Mouse (Mus musculus) kidney, postnatal 14 days (tissue): Measurements from ENCODE around the gene Hmgb1.
A peak's percentile ranks its signal among the peaks of the same experiment; 100 is the strongest.

Experiments
- DNase-seq: peaks from one replicate; pipeline ENCODE4 v3.0.0; 2022; ENCODE audit warnings: mixed read lengths

The Hmgb1 gene

GRCm38 (mm10) chr5:149184104-149184843, at the start of gene Hmgb1, which contains the start of gene Uspl1:
Hmgb1 (minus strand) TSS chr5:149184489.
Uspl1 (plus strand) TSS chr5:149184350.
- peak; percentile 99 for DNase-seq

DNA sequence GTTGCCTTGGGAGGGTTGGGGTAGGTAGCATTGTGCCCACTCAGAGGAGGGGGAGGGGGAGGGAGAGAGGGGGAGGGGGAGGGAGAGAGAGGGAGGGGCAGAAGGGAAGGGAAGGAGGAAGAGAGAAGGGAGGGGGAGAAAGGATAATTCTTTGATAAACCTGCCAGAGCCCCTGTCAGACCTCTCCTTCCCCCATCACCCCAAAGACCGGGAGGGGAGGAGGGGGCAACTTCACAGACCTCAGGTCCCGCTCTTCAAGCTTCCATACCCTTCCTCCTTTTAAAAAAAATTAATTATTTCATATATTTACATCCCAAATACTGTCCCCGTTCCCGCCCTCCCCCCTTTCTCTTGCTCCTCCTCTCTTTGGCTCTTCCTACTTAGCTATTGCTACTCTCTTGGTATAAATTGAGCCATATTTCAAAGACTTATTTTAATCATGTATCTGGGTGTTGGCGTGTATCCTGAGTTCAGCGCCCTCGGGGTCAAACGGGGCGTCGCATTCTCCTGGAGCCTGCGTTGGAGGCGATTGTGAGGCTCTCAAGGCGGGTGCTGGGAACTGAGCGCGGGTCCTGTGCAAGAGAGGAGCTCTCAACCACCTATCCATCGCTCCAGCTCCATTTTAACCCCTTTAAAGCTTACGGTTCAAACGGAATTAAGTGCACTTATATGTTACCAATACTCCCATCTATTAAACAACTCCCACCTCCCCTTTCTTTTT, 45.5 kb upstream of the Hmgb1 start:
- DNase-seq, result no peak

DNA sequence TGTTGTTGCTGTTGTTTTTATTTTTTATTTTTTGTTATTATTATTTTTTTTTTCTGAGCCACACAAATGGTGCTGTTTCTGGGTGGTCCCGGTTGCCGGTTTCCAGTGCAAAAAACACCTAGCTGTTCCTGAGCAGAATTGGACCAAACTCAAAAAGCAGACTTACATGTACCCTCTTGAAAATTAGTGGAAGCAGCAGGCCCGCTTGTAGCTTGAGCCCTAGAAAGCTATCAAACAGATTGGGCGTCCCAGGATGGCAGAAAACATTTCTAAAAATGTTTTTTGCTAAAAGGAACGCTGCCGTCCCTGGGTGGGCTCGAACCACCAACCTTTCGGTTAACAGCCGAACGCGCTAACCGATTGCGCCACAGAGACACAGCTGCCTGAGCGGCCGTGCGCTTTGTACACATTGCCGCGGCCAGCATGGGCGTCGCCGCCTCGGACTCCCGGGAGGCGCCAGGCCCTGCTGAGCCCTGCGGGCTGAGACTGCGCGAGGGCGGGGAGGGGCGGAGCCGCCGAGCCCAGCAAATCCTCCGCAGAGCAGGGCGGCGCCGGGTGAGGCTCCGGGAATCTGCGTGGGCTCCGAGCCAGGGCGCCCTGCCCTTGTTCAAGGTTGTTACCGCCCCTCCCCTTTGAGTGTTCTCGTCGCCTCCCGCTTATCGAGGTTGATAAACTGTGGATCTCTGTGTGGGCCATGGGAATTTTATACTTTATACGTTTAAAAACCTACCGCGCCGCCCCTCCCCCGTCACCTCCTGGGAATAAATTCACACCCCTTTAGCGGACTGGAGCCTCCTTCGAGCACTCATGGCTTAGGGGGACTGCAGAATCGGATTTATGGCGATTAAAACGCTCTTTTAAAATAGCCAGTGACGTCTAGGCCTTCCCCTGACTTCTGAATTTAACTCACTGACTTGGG, 44.7 kb upstream of the Hmgb1 start:
- peak; percentile 99 for DNase-seq

DNA sequence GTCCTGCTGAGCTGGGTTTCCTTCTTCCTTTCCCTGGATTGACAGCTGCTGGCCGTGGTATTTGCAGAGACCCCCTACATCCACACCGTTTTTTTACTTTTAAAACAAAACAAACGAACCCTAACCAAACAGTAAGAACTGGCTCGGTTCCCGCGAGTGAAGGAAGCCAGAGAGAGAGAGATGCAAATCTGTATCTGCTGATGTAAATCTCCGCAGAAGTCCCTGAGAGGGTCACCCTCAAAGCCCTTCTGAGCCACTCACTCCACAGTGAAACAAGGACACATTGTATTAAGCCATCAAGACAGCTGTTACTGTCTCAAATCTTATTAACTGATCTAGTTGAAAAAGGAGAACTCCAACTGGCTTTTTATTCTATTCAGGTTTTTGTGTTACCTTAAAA, 40.4 kb upstream of the Hmgb1 start:
- DNase-seq, result no peak

GRCm38 (mm10) chr5:149221355-149221754, 37.1 kb upstream of the Hmgb1 start:
- no peak for DNase-seq

DNA sequence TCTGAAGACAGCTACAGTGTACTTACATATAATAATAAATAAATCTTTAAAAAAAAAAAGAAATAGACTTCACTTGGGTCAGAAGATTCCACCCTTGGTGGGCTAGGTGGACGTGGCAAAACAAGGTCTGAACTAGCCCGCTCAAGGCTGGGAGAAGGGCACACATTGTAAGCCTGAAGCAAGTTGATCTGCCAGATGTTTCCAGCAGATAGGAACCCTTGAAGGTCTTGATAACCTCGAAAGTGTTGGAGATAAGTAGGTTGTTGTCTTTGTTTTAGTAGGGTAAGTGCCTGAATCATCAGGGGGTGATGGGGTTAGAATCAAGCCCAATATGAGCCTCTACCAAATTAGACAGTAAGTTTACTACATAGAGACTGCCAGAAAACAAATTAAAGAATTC, 35.2 kb upstream of the Hmgb1 start:
- DNase-seq, result no peak

- no peak for DNase-seq
Measured at GRCm38 (mm10) chr5:149217524-149218357, 33.5 kb upstream of the Hmgb1 start.

- no peak for DNase-seq
Measured at GRCm38 (mm10) chr5:149215540-149215939, 31.3 kb upstream of the Hmgb1 start.

DNA sequence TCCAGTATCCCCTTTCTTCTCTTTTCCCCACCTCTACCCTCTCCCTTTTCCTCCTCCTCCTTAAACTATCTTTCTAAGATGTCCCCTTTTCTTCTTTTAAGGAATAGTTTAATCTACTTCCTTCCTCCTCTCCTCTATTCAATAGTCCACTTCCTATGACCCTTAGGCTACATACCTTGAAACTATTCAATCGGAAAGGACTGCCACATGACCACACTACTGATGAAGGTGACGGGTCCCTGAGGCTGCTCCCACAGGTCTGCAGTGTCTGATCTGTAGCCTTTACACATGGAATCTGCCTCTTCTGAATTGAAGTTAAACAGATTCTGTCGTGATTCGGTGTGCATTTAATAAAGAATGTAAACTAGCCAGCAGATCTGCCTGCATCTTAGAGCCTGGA, 28.5 kb upstream of the Hmgb1 start:
- no peak for DNase-seq

DNA sequence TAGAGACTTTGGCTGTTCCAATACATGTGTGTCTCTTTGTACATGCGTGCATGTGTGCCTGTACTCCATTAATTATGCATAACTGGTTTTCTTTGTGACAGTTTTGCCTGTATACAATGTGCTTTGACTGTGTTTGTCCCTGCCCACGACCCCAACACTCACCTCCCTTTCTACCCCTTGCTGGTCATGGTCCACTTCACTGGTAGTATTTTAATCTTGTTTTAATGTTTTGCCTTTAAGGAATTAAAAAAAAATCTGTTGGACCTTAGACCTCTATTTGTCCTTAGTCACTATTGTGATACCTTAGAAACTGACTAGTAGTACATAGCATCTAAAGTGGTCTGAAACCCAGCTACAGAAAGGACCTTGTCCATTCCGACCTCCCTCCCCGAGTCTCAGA, 26.8 kb upstream of the Hmgb1 start:
- DNase-seq, result no peak

GRCm38 (mm10) chr5:149209328-149209727, 25.0 kb upstream of the Hmgb1 start:
- DNase-seq, result no peak

DNA sequence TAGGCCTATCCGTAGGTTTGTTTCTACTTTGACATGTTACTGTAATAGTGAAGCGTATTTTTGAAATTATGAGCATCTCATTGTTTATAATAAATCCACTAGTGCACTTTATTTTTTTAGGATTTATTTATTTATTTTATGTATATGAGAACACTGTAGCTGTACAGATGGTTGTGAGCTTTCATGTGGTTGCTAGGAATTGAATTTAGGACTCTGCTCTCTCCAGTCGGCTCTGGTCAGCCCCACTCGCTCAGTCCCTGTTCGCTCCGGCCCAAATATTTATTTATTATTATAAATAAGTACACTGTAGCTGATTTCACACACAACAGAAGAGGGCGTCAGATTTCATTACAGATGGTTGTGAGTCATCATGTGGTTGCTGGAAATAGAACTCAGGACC, 24.5 kb upstream of the Hmgb1 start:
- no peak for DNase-seq

GRCm38 (mm10) chr5:149207661-149208060, 23.4 kb upstream of the Hmgb1 start:
- no peak for DNase-seq

- DNase-seq, result no peak
Measured at GRCm38 (mm10) chr5:149206286-149206685, 22.0 kb upstream of the Hmgb1 start.

DNA sequence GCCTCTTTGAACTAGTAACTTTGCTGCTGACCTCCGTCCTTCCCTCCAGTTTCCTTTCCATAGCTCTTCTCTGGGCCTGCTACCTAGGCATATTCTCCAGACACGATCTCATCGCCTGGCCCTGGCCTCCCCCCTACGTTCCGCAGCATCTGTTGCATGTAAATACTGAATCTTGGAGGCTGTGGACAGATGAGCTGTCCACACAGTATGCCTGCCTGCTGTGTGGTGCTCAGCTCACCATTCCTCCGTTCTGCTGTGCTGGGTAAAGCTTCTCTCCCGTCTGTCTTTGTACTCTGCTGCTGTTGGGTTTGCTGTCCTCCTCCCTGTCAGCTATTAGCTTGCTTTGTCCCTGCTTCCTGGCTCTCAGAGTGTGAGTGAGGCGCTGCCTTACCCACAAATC, 21.0 kb upstream of the Hmgb1 start:
- no peak for DNase-seq

- DNase-seq, result no peak
Measured at GRCm38 (mm10) chr5:149204822-149205221, 20.5 kb upstream of the Hmgb1 start.

DNA sequence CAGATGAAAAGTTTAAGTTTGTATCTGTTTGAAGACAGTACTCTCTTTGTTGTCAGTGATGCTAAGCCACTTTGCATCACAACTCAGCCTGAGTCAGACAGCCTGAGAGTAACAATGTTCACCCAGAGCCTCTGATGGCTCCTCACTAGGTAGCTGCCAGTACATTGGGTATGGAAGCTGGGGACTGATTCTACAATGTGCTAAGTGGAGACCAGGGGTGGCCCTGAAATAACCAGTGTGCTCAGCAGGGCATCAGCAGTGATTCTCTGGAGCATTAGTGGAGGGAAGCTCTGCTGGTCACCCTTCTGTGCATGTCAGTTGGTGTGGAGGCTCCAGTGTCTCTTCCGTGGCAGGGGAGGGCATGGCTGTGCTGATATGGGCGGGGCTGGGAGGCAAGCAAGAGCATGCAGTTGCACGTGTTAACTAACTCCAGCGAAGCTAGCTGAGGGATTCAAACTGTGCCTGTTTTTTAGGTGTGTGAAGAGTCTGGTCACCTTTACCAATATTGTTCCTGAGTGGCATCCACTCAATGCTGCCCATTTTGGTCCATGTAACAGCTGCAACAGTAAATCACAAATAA, 19.6 kb upstream of the Hmgb1 start:
- DNase-seq, result no peak

DNA sequence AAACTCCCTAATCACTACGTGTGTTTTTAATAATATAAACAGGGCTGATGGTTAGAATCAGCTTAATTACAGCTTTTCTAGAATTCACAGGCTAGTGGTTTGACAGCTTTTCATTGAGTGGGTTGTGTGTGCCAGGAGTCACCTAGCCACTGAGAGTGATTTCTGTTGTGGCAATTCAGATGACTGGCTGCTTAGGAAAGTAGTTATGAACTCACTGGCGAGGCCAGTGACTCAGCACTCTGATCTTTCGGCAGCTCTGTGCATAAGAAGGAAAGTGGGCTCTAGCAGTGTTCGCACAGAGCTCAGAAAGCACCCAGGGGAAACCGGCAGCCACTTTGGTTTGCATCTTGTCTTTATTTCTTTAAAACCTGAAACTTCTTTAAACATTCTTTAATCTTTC, 18.7 kb upstream of the Hmgb1 start:
- peak; percentile 22 for DNase-seq

DNA sequence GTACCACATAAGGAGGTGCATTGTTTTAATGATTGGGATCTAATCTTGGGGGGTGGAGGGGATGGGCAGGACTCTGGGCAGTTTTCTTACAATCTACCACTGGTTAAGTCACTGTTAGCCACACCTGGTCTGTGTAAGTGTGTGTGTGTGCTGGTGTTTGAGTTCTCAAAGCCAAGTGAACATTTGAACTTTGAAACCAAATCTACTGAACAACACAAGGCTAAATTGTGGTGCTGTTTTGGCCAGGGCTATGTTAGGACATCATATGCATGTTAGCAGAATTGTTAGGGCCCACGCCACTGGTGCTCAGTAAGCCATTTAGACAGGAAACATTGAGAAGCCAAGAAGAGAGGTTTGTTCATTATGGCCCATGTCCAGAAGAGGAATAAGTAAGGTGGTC, 14.5 kb upstream of the Hmgb1 start:
- DNase-seq, result no peak

GRCm38 (mm10) chr5:149196611-149197010, 12.3 kb upstream of the Hmgb1 start:
- DNase-seq, result no peak

DNA sequence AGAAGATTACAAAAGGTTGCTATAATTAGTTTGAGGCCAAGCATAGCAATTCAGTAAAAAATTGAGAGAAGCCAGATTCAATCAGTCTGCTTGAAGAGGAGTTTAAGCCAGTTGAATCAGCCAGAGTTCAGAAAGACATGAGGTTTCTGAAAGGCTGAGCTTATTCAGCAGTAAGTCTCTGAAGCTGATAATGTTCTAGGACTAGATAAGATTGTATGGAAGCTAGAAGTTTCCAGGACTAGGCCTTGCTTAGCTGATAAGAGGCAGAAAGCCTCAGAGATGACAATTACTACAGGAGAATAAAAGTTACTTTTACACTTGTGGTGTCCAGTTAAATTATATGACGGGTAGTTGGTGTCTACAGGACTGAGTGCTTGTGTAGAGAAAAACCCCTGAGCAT, 5.9 kb upstream of the Hmgb1 start:
- DNase-seq, result no peak

GRCm38 (mm10) chr5:149185806-149186205, 1.5 kb upstream of the Hmgb1 start:
- DNase-seq, result no peak
